Mouse (Mus musculus): ENCODE data around the gene Usf2. TPM values are rescaled to one million over a fixed set of nuclear protein-coding genes. Genes with fewer than 3 reads are reported as not detected.
A peak's percentile ranks its signal among the peaks of the same experiment; 100 is the strongest.

Gene Usf2
- total RNA-seq (2021) (100 to 1,000 TPM; 103 to 110 TPM), polyA plus RNA-seq (2012; rRNA removed) (124 and 135 TPM in 2 replicates)
- long read RNA-seq, transcript Usf2-201 (10 exons, 2,419 nt), result major isoform, 7 of 17 reads
- long read RNA-seq, partial matches to known transcripts, result 2 of 17 reads
- long read RNA-seq, other reads (novel, unspliced or antisense), result 5 of 17 reads

GRCm38 (mm10) chr7:30956756-30957366, at the start of gene Usf2:
Usf2 (minus strand) TSS chr7:30956803.
- Histone ChIP-seq H3K27me3 (ENCODE audit: control insufficient read depth, insufficient read depth, low read length) (no peaks in the 10 kb centered on the region), H3K9ac (ENCODE audit: low read depth, low read length) (peak within 1 kb of the TSS; percentile 97), H3K79me2 (replicated peaks; ENCODE audit: control insufficient read depth, insufficient read depth, low read length) (no peaks in the 10 kb centered on the region), H3K36me3 (ENCODE audit: control insufficient read depth, insufficient read depth, low read length) (no peaks in the 10 kb centered on the region), H3K4me1 (ENCODE audit: control insufficient read depth, insufficient read depth, low read length) (peaks cover 4% of the 10 kb centered on the region), H3K4me3 (peak within 1 kb of the TSS; percentile 70), H3K27ac (peak within 1 kb of the TSS; percentile 100)
- TF ChIP-seq CTCF (IDR thresholded peaks at IDR 0.05), result no peak
- TF ChIP-seq EP300 (IDR thresholded peaks at IDR 0.05; ENCODE audit: insufficient read depth, low read depth, low read length), result no peak
- no peak for TF ChIP-seq POLR2A (IDR thresholded peaks at IDR 0.05; ENCODE audit: insufficient read depth, low read depth, low read length)
- intact Hi-C loops (cut with DNase I), result loop anchor here (5.0 to 10.0 kb wide), 4 partner anchors 80 to 362 kb away; partner anchors contain the start of genes Fxyd5 and Zbtb32
- WGBS, result 0% methylated on average over 66 of the region's 82 CpGs
- peak; percentile 85 to 90 for DNase-seq

DNA sequence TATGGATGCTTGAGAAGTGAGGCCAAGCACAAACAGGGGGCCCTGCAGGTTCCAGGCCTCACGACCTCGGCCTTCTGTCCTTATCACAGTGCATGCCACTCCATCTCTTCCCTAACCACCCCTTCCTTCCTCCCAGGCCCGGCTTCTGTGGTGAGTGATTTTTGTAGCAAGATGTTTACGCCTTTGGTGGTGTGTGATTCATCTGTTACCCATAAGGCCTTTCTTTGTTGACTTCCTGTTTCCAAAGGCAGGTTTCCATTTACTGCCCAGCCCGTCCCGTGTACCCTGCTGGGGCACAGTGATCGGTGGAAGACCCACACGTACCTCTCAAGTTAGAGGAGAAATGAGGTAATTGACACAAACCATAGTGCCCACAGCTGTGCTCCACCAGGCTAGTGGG, 46.0 kb upstream of the Usf2 start:
- no peaks in the 10 kb centered on the region for H3K79me2 ChIP-seq (replicated peaks; ENCODE audit: control insufficient read depth, insufficient read depth, low read length)
- TF ChIP-seq POLR2A (IDR thresholded peaks at IDR 0.05; ENCODE audit: insufficient read depth, low read depth, low read length) (peak; percentile 47; the same call in 1 of the 2 replicates), CTCF (IDR thresholded peaks at IDR 0.05) (no peak), EP300 (IDR thresholded peaks at IDR 0.05; ENCODE audit: insufficient read depth, low read depth, low read length) (0 out of 2 replicates have a peak, but pooled peaks have one; percentile 26)
- no peaks in the 10 kb centered on the region for H3K27me3 ChIP-seq (ENCODE audit: control insufficient read depth, insufficient read depth, low read length)
- H3K36me3 ChIP-seq (ENCODE audit: control insufficient read depth, insufficient read depth, low read length), result no peaks in the 10 kb centered on the region
- no peak overlapping the region for H3K9ac ChIP-seq (ENCODE audit: low read depth, low read length)
- intact Hi-C loops (cut with DNase I), result no loop called here
- peak; percentile 33 to 64 for DNase-seq
- peak overlapping the region; percentile 43 for H3K27ac ChIP-seq
- 34% methylated on average over 8 of the region's 8 CpGs for WGBS
- H3K4me3 ChIP-seq, result no peak overlapping the region
- peaks cover 10% of the 10 kb centered on the region for H3K4me1 ChIP-seq (ENCODE audit: control insufficient read depth, insufficient read depth, low read length)

DNA sequence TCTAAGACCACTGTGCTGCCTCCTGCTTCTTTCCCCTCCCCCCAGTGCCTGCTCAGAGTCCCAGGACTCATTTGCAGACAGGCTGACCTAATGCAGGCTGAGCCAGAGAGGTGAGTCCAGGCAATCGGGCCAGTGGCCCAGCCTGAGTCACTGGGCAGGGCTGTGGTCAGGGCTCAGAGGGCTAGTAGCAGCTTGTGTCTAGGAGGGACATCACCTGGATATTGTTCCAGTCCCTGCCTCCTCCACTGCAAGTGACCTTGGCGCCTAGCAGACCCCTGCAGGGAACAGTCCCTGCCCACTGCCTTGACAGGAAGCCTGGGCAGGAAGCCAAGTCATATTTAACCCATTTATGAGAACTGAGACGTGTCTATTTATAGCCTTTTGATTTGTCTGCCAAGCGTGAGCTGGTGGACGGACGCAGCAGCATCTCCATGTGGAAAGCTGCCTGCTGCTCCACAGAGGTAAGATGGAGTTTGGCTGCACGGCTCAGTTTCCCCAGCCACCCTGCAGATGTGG, 44.0 kb upstream of the Usf2 start:
- DNase-seq, result peak; percentile 67 to 84
- Histone ChIP-seq H3K4me1 (ENCODE audit: control insufficient read depth, insufficient read depth, low read length) (peaks cover 10% of the 10 kb centered on the region), H3K36me3 (ENCODE audit: control insufficient read depth, insufficient read depth, low read length) (no peaks in the 10 kb centered on the region), H3K4me3 (no peak overlapping the region), H3K79me2 (replicated peaks; ENCODE audit: control insufficient read depth, insufficient read depth, low read length) (no peaks in the 10 kb centered on the region), H3K9ac (ENCODE audit: low read depth, low read length) (0 out of 2 replicates have a peak overlapping the region, but pooled peaks have one; percentile 1), H3K27me3 (ENCODE audit: control insufficient read depth, insufficient read depth, low read length) (no peaks in the 10 kb centered on the region), H3K27ac (peak overlapping the region; percentile 61)
- intact Hi-C loops (cut with DNase I), result no loop called here
- WGBS, result 0% methylated on average over 7 of the region's 7 CpGs
- TF ChIP-seq CTCF (IDR thresholded peaks at IDR 0.05) (0 out of 2 replicates have a peak, but pooled peaks have one; percentile 20), EP300 (IDR thresholded peaks at IDR 0.05; ENCODE audit: insufficient read depth, low read depth, low read length) (no peak), POLR2A (IDR thresholded peaks at IDR 0.05; ENCODE audit: insufficient read depth, low read depth, low read length) (0 out of 2 replicates have a peak, but pooled peaks have one; percentile 30)

GRCm38 (mm10) chr7:30996491-30996890, 39.9 kb upstream of the Usf2 start:
- H3K9ac ChIP-seq (ENCODE audit: low read depth, low read length), result no peak overlapping the region
- H3K36me3 ChIP-seq (ENCODE audit: control insufficient read depth, insufficient read depth, low read length), result no peaks in the 10 kb centered on the region
- no peaks in the 10 kb centered on the region for H3K27me3 ChIP-seq (ENCODE audit: control insufficient read depth, insufficient read depth, low read length)
- no peak overlapping the region for H3K4me3 ChIP-seq
- DNase-seq, result no peak
- 89% methylated on average over 2 of the region's 2 CpGs for WGBS
- H3K4me1 ChIP-seq (ENCODE audit: control insufficient read depth, insufficient read depth, low read length), result peaks cover 7% of the 10 kb centered on the region
- no peak overlapping the region for H3K27ac ChIP-seq
- no peak for TF ChIP-seq POLR2A (IDR thresholded peaks at IDR 0.05; ENCODE audit: insufficient read depth, low read depth, low read length)
- peak; percentile 28; the same call in 1 of the 2 replicates for TF ChIP-seq CTCF (IDR thresholded peaks at IDR 0.05)
- TF ChIP-seq EP300 (IDR thresholded peaks at IDR 0.05; ENCODE audit: insufficient read depth, low read depth, low read length), result no peak
- no peaks in the 10 kb centered on the region for H3K79me2 ChIP-seq (replicated peaks; ENCODE audit: control insufficient read depth, insufficient read depth, low read length)
- intact Hi-C loops (cut with DNase I), result no loop called here

DNA sequence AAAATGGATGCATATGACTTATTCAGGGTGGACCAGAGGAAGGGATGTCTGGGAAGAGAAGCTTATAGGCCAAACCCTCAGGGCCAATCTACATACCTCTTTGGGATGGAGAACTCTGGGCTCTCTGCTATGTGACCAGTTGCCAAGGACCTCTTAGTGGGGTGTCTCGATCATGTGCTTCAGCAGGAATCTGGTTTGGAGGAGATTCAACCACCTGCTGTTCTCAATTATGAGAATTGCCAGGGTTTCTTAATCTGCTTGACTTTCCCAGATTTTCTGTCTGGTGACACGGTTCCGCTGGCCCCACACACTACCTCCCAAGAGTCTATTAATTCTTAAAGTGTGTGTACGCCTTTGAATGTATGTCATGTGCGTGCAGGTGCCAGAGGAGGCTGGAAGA, 37.4 kb upstream of the Usf2 start:
- no peaks in the 10 kb centered on the region for H3K4me1 ChIP-seq (ENCODE audit: control insufficient read depth, insufficient read depth, low read length)
- intact Hi-C loops (cut with DNase I), result loop anchor here (5.0 kb wide), 1 partner anchor 103 kb away; no protein-coding TSS in a partner anchor
- H3K27me3 ChIP-seq (ENCODE audit: control insufficient read depth, insufficient read depth, low read length), result no peaks in the 10 kb centered on the region
- no peaks in the 10 kb centered on the region for H3K36me3 ChIP-seq (ENCODE audit: control insufficient read depth, insufficient read depth, low read length)
- DNase-seq, result no peak
- WGBS, result 82% methylated on average over 5 of the region's 5 CpGs
- no peak overlapping the region for H3K27ac ChIP-seq
- no peaks in the 10 kb centered on the region for H3K79me2 ChIP-seq (replicated peaks; ENCODE audit: control insufficient read depth, insufficient read depth, low read length)
- no peak for TF ChIP-seq CTCF (IDR thresholded peaks at IDR 0.05)
- H3K4me3 ChIP-seq, result no peak overlapping the region
- no peak overlapping the region for H3K9ac ChIP-seq (ENCODE audit: low read depth, low read length)

- 30% methylated on average over 5 of the region's 5 CpGs for WGBS
These were observed 35.5 kb upstream of the Usf2 start for GRCm38 (mm10) chr7:30992148-30992547.

More at GRCm38 (mm10) chr7:30992148-30992547, 35.5 kb upstream of the Usf2 start:
- H3K4me3 ChIP-seq, result no peak overlapping the region
- TF ChIP-seq EP300 (IDR thresholded peaks at IDR 0.05; ENCODE audit: insufficient read depth, low read depth, low read length) (no peak), CTCF (IDR thresholded peaks at IDR 0.05) (no peak), POLR2A (IDR thresholded peaks at IDR 0.05; ENCODE audit: insufficient read depth, low read depth, low read length) (no peak)
- DNase-seq, result no peak
- H3K27ac ChIP-seq, result no peak overlapping the region
- H3K4me1 ChIP-seq (ENCODE audit: control insufficient read depth, insufficient read depth, low read length), result no peaks in the 10 kb centered on the region
- no peaks in the 10 kb centered on the region for H3K36me3 ChIP-seq (ENCODE audit: control insufficient read depth, insufficient read depth, low read length)
- no peaks in the 10 kb centered on the region for H3K27me3 ChIP-seq (ENCODE audit: control insufficient read depth, insufficient read depth, low read length)
- intact Hi-C loops (cut with DNase I), result loop anchor here (5.0 kb wide), 1 partner anchor 105 kb away; no protein-coding TSS in a partner anchor
- no peak overlapping the region for H3K9ac ChIP-seq (ENCODE audit: low read depth, low read length)
- H3K79me2 ChIP-seq (replicated peaks; ENCODE audit: control insufficient read depth, insufficient read depth, low read length), result no peaks in the 10 kb centered on the region
